20 mouse cellular contexts compared by ENCODE assay signal in genomic region chr12:82097620-82098019, GRCm38 (mm10).
DNase-seq lines count a peak whose midpoint lies in the region; ATAC-seq and TF ChIP-seq lines count a peak whose summit lies in the region.
"Had no signal": no experiment of that assay in that cellular context is flagged by ENCODE, and none has a peak within 500 bp of the region (broad histone marks: within the 10 kb centered on the region; RNA-seq: fewer than 3 reads in every experiment).

No protein-coding gene starts in this region.

- TF ChIP-seq CTCF in kidney, adult 2 months (conservative IDR thresholded peaks at IDR 0.05; ENCODE audit: insufficient read depth, insufficient read length, low read depth, low read length) = no peak
- TF ChIP-seq CTCF in gastrocnemius, adult 2 months (IDR thresholded peaks at IDR 0.05) = no peak

- no peaks in the 10 kb centered on the region for H3K36me3 ChIP-seq in kidney, adult 2 months (ENCODE audit: control insufficient read depth, insufficient read depth, low read length)
- H3K36me3 ChIP-seq: embryonic facial prominence, embryonic 13.5 days; heart, embryonic 10.5 days; kidney, embryonic 15.5 days; midbrain, embryonic 15.5 days; neural tube, embryonic 15.5 days had no signal

- DNase-seq in kidney, adult 2 months = peak; percentile 19
- DNase-seq in kidney, postnatal 10 days = no peak
- DNase-seq in CD4-positive, CD25-positive, alpha-beta regulatory T cell, adult 2 months (ENCODE audit: low read depth, low spot score) = peak; percentile 47
- peak; percentile 58 for DNase-seq in naive thymus-derived CD4-positive, alpha-beta T cell, adult 2 months (ENCODE audit: low read depth)
- DNase-seq in gastrocnemius, adult 2 months = no peak
- DNase-seq in gastrocnemius, postnatal 14 days = no peak
- DNase-seq in retina, embryonic 14.5 days (ENCODE audit: low spot score) = no peak
- DNase-seq: cerebellum, postnatal 10 days; gastrocnemius, postnatal 36 days; liver had no signal

- H3K27ac ChIP-seq in kidney, adult 2 months (ENCODE audit: insufficient read depth, low read depth, low read length) = no peak overlapping the region
- H3K27ac ChIP-seq in gastrocnemius, adult 2 months = no peak overlapping the region
- H3K27ac ChIP-seq: embryonic facial prominence, embryonic 13.5 days; heart, embryonic 10.5 days; kidney, embryonic 15.5 days; midbrain, embryonic 15.5 days; neural tube, embryonic 15.5 days had no signal

- H3K4me1 ChIP-seq in kidney, adult 2 months (ENCODE audit: control insufficient read depth, insufficient read depth, low read length) = peaks cover 3% of the 10 kb centered on the region; the same call in 1 of the 2 replicates

- no peak overlapping the region for H3K4me3 ChIP-seq in kidney, adult 2 months (ENCODE audit: insufficient read depth, low read depth, low read length)
- H3K4me3 ChIP-seq in gastrocnemius, adult 2 months = no peak overlapping the region
- H3K4me3 ChIP-seq: embryonic facial prominence, embryonic 13.5 days; heart, embryonic 10.5 days; kidney, embryonic 15.5 days; megakaryocyte, embryonic 14.5 days; midbrain, embryonic 15.5 days; myocyte; neural tube, embryonic 15.5 days had no signal

- peak; percentile 32; the same call in 1 of the 2 replicates for ATAC-seq in granulocyte monocyte progenitor cell, adult 5-6 weeks (replicated peaks; ENCODE audit: poor library complexity, severe bottlenecking)
- ATAC-seq: forebrain, embryonic 14.5 days; lung, postnatal 0 days; midbrain, embryonic 15.5 days had no signal

- WGBS in kidney, adult 2 months = 79% methylated on average over 4 of the region's 4 CpGs

- intact Hi-C loops in gastrocnemius, adult 2 months (cut with DNase I) = no loop called here
- intact Hi-C loops in gastrocnemius, postnatal 14 days (cut with DNase I; ENCODE audit: low total_unique reads) = no loop called here

- no peak for TF ChIP-seq POLR2A in kidney, adult 2 months (IDR thresholded peaks at IDR 0.05; ENCODE audit: low read depth, low read length)

- H3K27me3 ChIP-seq in kidney, adult 2 months (replicated peaks; ENCODE audit: control insufficient read depth, insufficient read depth, low read length) = no peaks in the 10 kb centered on the region
- H3K27me3 ChIP-seq: embryonic facial prominence, embryonic 13.5 days; kidney, embryonic 15.5 days; midbrain, embryonic 15.5 days; neural tube, embryonic 15.5 days had no signal

Comparison
In these comparisons a context has a peak if more than half of its experiments do, and no peak if none do; other contexts are left out.
1. DNase-seq: peak in kidney, adult 2 months (single experiment), CD4-positive, CD25-positive, alpha-beta regulatory T cell, adult 2 months (single experiment) and naive thymus-derived CD4-positive, alpha-beta T cell, adult 2 months (single experiment); none in kidney, postnatal 10 days (single experiment), gastrocnemius, adult 2 months (single experiment), gastrocnemius, postnatal 14 days (single experiment) and retina, embryonic 14.5 days (single experiment).